Mouse (Mus musculus) right cerebral cortex, postnatal 4 days (tissue): Measurements from ENCODE around the gene 4933430I17Rik.
"Not testable (repeated sequence)": the region's sequence is repeated elsewhere in the genome, so short reads cannot be mapped to it uniquely, and the experiment has no call there.

Experiments used
- DNase-seq: peaks from one replicate; pipeline ENCODE4 v3.0.0-alpha.2; 2022

4933430I17Rik gene

GRCm38 (mm10) chr4:62524651-62525488 lies at the start of gene 4933430I17Rik, which contains the start of gene Pole3:
4933430I17Rik (plus strand) TSS chr4:62525369.
Pole3 (minus strand) TSS chr4:62525068.
- DNase-seq, result peak; percentile 96

- no peak for DNase-seq
Measured at GRCm38 (mm10) chr4:62475793-62476192, 49.4 kb upstream of the 4933430I17Rik start.

- DNase-seq, result no peak
Measured at GRCm38 (mm10) chr4:62477542-62478244, 47.5 kb upstream of the 4933430I17Rik start.

- not testable (repeated sequence) for DNase-seq
Measured at GRCm38 (mm10) chr4:62479593-62479936, 45.6 kb upstream of the 4933430I17Rik start.

- DNase-seq, result no peak
Measured at GRCm38 (mm10) chr4:62479937-62480708, 45.0 kb upstream of the 4933430I17Rik start, which contains the start of gene Bspry. Bspry (plus strand) TSS chr4:62480053.

GRCm38 (mm10) chr4:62480709-62481605 lies 44.2 kb upstream of the 4933430I17Rik start:
- DNase-seq, result no peak

GRCm38 (mm10) chr4:62484928-62485327 lies 40.2 kb upstream of the 4933430I17Rik start:
- DNase-seq, result no peak

GRCm38 (mm10) chr4:62485450-62486161 lies 39.6 kb upstream of the 4933430I17Rik start:
- DNase-seq, result no peak

- no peak for DNase-seq
Measured at GRCm38 (mm10) chr4:62486162-62486696, 38.9 kb upstream of the 4933430I17Rik start.

GRCm38 (mm10) chr4:62487172-62487571 lies 38.0 kb upstream of the 4933430I17Rik start:
- DNase-seq, result no peak

GRCm38 (mm10) chr4:62487914-62488313 lies 37.3 kb upstream of the 4933430I17Rik start:
- DNase-seq, result no peak

- DNase-seq, result peak; percentile 33
Measured at GRCm38 (mm10) chr4:62492682-62493081, 32.5 kb upstream of the 4933430I17Rik start.

- DNase-seq, result no peak
Measured at GRCm38 (mm10) chr4:62494230-62494629, 30.9 kb upstream of the 4933430I17Rik start.

- DNase-seq, result no peak
Measured at GRCm38 (mm10) chr4:62495946-62496345, 29.2 kb upstream of the 4933430I17Rik start.

GRCm38 (mm10) chr4:62496815-62497214 lies 28.4 kb upstream of the 4933430I17Rik start:
- DNase-seq, result peak; percentile 34

- DNase-seq, result no peak
Measured at GRCm38 (mm10) chr4:62500799-62501198, 24.4 kb upstream of the 4933430I17Rik start.

GRCm38 (mm10) chr4:62501534-62501933 lies 23.6 kb upstream of the 4933430I17Rik start:
- no peak for DNase-seq

- peak; percentile 81 for DNase-seq
Measured at GRCm38 (mm10) chr4:62501964-62502732, 23.0 kb upstream of the 4933430I17Rik start.

- no peak for DNase-seq
Measured at GRCm38 (mm10) chr4:62502969-62503368, 22.2 kb upstream of the 4933430I17Rik start.

GRCm38 (mm10) chr4:62503374-62503970 lies 21.7 kb upstream of the 4933430I17Rik start, which contains the start of gene Hdhd3:
Hdhd3 (minus strand) TSS chr4:62503467.
- no peak for DNase-seq
